23 mouse cellular contexts compared by ENCODE assay signal in genomic region chr7:128885551-128885950, GRCm38 (mm10).
DNase-seq lines count a peak whose midpoint lies in the region; ATAC-seq and TF ChIP-seq lines count a peak whose summit lies in the region.
"Had no signal": no experiment of that assay in that cellular context is flagged by ENCODE, and none has a peak within 500 bp of the region (broad histone marks: within the 10 kb centered on the region; RNA-seq: fewer than 3 reads in every experiment).

No protein-coding gene starts in this region.

- ATAC-seq in forebrain, embryonic 14.5 days = no peak
- ATAC-seq in forebrain, embryonic 15.5 days (replicated peaks) = no peak
- no peak for ATAC-seq in megakaryocyte progenitor cell, adult 5-6 weeks (replicated peaks; ENCODE audit: poor library complexity)
- ATAC-seq: activated CD4-positive, CD25-positive, alpha-beta regulatory T cell, adult 4 months; CD4-positive, CD25-positive, alpha-beta regulatory T cell, adult 4 months; forebrain, embryonic 16.5 days; Patski had no signal

- H3K27me3 ChIP-seq in forebrain, embryonic 14.5 days (replicated peaks; ENCODE audit: control insufficient read depth, insufficient read depth, low read length) = no peaks in the 10 kb centered on the region
- H3K27me3 ChIP-seq in forebrain, embryonic 15.5 days = no peaks in the 10 kb centered on the region
- H3K27me3 ChIP-seq in heart, adult 2 months (ENCODE audit: control insufficient read depth, insufficient read depth, low read length) = no peaks in the 10 kb centered on the region
- H3K27me3 ChIP-seq: embryonic facial prominence, embryonic 12.5 days; forebrain, embryonic 12.5 days; Patski had no signal

- no peak overlapping the region for H3K9ac ChIP-seq in forebrain, embryonic 14.5 days (ENCODE audit: low read length)
- H3K9ac ChIP-seq in forebrain, embryonic 15.5 days (replicated peaks) = no peak overlapping the region
- H3K9ac ChIP-seq in heart, adult 2 months (ENCODE audit: low read depth, low read length) = no peak overlapping the region
- H3K9ac ChIP-seq: embryonic facial prominence, embryonic 12.5 days; forebrain, embryonic 12.5 days had no signal

- no peak overlapping the region for H3K27ac ChIP-seq in forebrain, embryonic 14.5 days (ENCODE audit: low read depth, low read length)
- H3K27ac ChIP-seq in forebrain, embryonic 15.5 days (replicated peaks) = no peak overlapping the region; the same call in 1 of the 2 replicates
- no peak overlapping the region for H3K27ac ChIP-seq in heart, adult 2 months
- H3K27ac ChIP-seq: embryonic facial prominence, embryonic 10.5 days; embryonic facial prominence, embryonic 12.5 days; forebrain, embryonic 12.5 days had no signal

- no peak for TF ChIP-seq EP300 in heart, adult 2 months (IDR thresholded peaks at IDR 0.05; ENCODE audit: insufficient read depth, low read depth, low read length)

- WGBS in forebrain, embryonic 14.5 days = 11% methylated on average over 4 of the region's 4 CpGs
- 14% methylated on average over 4 of the region's 4 CpGs for WGBS in forebrain, embryonic 15.5 days
- WGBS in heart, adult 2 months = 87% methylated on average over 4 of the region's 4 CpGs

- no peak for TF ChIP-seq POLR2A in heart, adult 2 months (IDR thresholded peaks at IDR 0.05; ENCODE audit: insufficient read depth, low read depth, low read length)

- H3K36me3 ChIP-seq in forebrain, embryonic 14.5 days (ENCODE audit: control insufficient read depth, insufficient read depth, low read length) = no peaks in the 10 kb centered on the region
- no peaks in the 10 kb centered on the region for H3K36me3 ChIP-seq in forebrain, embryonic 15.5 days
- H3K36me3 ChIP-seq in heart, adult 2 months (ENCODE audit: control insufficient read depth, insufficient read depth, low read length) = no peaks in the 10 kb centered on the region
- H3K36me3 ChIP-seq: embryonic facial prominence, embryonic 10.5 days; embryonic facial prominence, embryonic 12.5 days; forebrain, embryonic 12.5 days; G1E had no signal

- TF ChIP-seq CTCF in heart, adult 2 months (IDR thresholded peaks at IDR 0.05) = no peak

- H3K4me1 ChIP-seq in forebrain, embryonic 14.5 days (ENCODE audit: control insufficient read depth, insufficient read depth, low read length) = no peaks in the 10 kb centered on the region
- no peaks in the 10 kb centered on the region for H3K4me1 ChIP-seq in forebrain, embryonic 15.5 days
- H3K4me1 ChIP-seq in heart, adult 2 months (ENCODE audit: control insufficient read depth, insufficient read depth, low read length) = no peaks in the 10 kb centered on the region
- H3K4me1 ChIP-seq: embryonic facial prominence, embryonic 10.5 days; embryonic facial prominence, embryonic 12.5 days; forebrain, embryonic 12.5 days had no signal

- peak; percentile 58 for DNase-seq in forebrain, embryonic 14.5 days (ENCODE audit: low spot score)
- DNase-seq in heart, adult 11 months = peak; percentile 55
- no peak for DNase-seq in heart, adult 2 months
- peak; percentile 4 for DNase-seq in retina, postnatal 1 day
- DNase-seq: adrenal gland, adult 2 months; adrenal gland, postnatal 10 days; adrenal gland, postnatal 25 days; B cell, adult 2 months; cerebellum, adult 11-12 months; cerebellum, adult 2 months; cerebellum, adult 9-10 months; cerebellum, postnatal 10 days; cerebellum, postnatal 25 days had no signal

- H3K4me2 ChIP-seq in forebrain, embryonic 14.5 days (ENCODE audit: low read length) = no peak overlapping the region
- no peak overlapping the region for H3K4me2 ChIP-seq in forebrain, embryonic 15.5 days (replicated peaks)
- H3K4me2 ChIP-seq: embryonic facial prominence, embryonic 12.5 days; forebrain, embryonic 12.5 days had no signal

- no peaks in the 10 kb centered on the region for H3K9me3 ChIP-seq in forebrain, embryonic 14.5 days (replicated peaks; ENCODE audit: control insufficient read depth, low read length)
- H3K9me3 ChIP-seq in forebrain, embryonic 15.5 days = no peaks in the 10 kb centered on the region
- H3K9me3 ChIP-seq: embryonic facial prominence, embryonic 10.5 days; embryonic facial prominence, embryonic 12.5 days; forebrain, embryonic 12.5 days; G1E had no signal

- no peak overlapping the region for H3K4me3 ChIP-seq in forebrain, embryonic 14.5 days (ENCODE audit: low read depth, low read length)
- H3K4me3 ChIP-seq in forebrain, embryonic 15.5 days = no peak overlapping the region
- no peak overlapping the region for H3K4me3 ChIP-seq in heart, adult 2 months
- H3K4me3 ChIP-seq: embryonic facial prominence, embryonic 10.5 days; embryonic facial prominence, embryonic 12.5 days; forebrain, embryonic 12.5 days had no signal

- no peaks in the 10 kb centered on the region for H3K79me2 ChIP-seq in heart, adult 2 months (replicated peaks; ENCODE audit: control insufficient read depth, insufficient read depth, low read length)

- intact Hi-C loops in heart, adult 2 months (cut with DNase I) = no loop called here

Comparison
In these comparisons a context has a peak if more than half of its experiments do, and no peak if none do; other contexts are left out.
1. DNase-seq: peak in forebrain, embryonic 14.5 days (single experiment), heart, adult 11 months (single experiment) and retina, postnatal 1 day (single experiment); none in heart, adult 2 months (0 of 2).